Mouse (Mus musculus) hindbrain, embryonic 13.5 days (tissue): ENCODE results near the gene Dync1i1. TPM values are rescaled to one million over a fixed set of nuclear protein-coding genes. Genes with fewer than 3 reads are reported as not detected.
"Not testable (repeated sequence)": the region's sequence is repeated elsewhere in the genome, so short reads cannot be mapped to it uniquely, and the experiment has no call there.

Experiments used
- ATAC-seq: fragments of 200-750 bp; cut with Nextera tagmentation; 2 replicates; pipeline ENCODE4 v1.8.0; 2017; ENCODE audit warnings: moderate TSS enrichment; ENCODE audit not compliant: low FRiP score
- H3K27ac ChIP-seq: fragments of 300-500 bp; sonication (generic); 2 replicates; pipeline ENCODE4 v1.5.1; 2015; ENCODE audit warnings: inconsistent platforms, mild to moderate bottlenecking, moderate library complexity
- H3K27me3 ChIP-seq: fragments of 300-500 bp; sonication (generic); 2 replicates; pipeline ENCODE4 v1.6.1; 2015; ENCODE audit warnings: mild to moderate bottlenecking, inconsistent platforms
- H3K36me3 ChIP-seq: fragments of 300-500 bp; sonication (generic); 2 replicates; pipeline ENCODE4 v1.6.1; 2015; ENCODE audit warnings: mild to moderate bottlenecking, inconsistent platforms
- H3K4me1 ChIP-seq: fragments of 300-500 bp; sonication (generic); replicated peaks from 2 replicates; pipeline ENCODE4 v1.6.1; 2015; ENCODE audit warnings: inconsistent platforms
- H3K4me2 ChIP-seq: fragments of 300-500 bp; sonication (generic); 2 replicates; pipeline ENCODE4 v1.6.1; 2015; ENCODE audit warnings: inconsistent platforms, mild to moderate bottlenecking, moderate library complexity
- H3K4me3 ChIP-seq: fragments of 300-500 bp; sonication (generic); 2 replicates; pipeline ENCODE4 v1.5.1; 2015; ENCODE audit warnings: mild to moderate bottlenecking, inconsistent platforms
- H3K9ac ChIP-seq: fragments of 300-500 bp; sonication (generic); 2 replicates; pipeline ENCODE4 v1.6.1; 2015; ENCODE audit warnings: mild to moderate bottlenecking, inconsistent platforms
- H3K9me3 ChIP-seq: fragments of 300-500 bp; sonication (generic); 2 replicates; pipeline ENCODE4 v1.6.1; 2016; ENCODE audit warnings: inconsistent platforms
- WGBS: fragments of 180-500 bp; shearing (Covaris S2); methylation state at CpG from one replicate; pipeline ENCODE4 v1.1.7; 2015; 5-methylcytosine and 5-hydroxymethylcytosine counted together
- polyA plus RNA-seq: library from polyadenylated mRNA; unstranded; fragments of >200 nt; fragmentation: Nextera tagmentation; extraction: Ambion mirVana; gene quantifications from 2 replicates; pipeline ENCODE4 v1.2.1, GENCODE M21; 2015

Dync1i1 gene
- polyA plus RNA-seq: 9.0 and 9.7 TPM in 2 replicates

DNA sequence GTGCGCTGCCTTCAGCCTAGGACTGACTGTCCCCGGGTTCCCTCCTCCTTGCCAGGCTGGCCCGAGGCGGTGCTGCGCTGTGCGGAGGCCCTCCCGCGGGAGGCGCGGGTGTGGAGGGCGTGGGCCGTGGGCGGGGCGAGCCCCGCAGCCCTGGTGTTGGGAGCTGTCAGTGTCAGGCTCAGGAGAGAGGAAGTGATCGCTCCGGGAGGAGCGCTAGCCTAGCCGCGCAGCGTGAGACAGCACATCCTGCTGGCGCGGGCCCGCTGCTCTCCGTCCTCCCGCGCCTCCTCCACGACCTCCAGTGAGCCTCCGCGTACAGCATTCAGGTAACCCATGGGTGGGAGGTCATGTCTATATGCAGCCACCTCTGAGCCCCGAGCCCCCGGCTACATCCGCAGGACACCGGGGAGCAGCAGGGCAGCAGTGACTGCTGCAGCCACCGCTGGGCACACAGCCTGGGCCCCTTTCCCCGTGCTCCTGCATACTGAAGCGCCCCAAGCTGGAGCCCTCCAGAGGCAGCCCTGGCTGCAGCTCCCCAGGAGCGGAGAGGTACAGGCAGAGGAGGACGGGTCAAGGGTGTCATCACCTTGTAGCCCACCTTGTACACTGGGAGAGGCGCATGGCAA is at the start of gene Dync1i1:
TSS of gene Dync1i1 (plus strand) at position 29 of the 626 bp plus-strand sequence.
- Histone ChIP-seq H3K27ac (no peak within 1 kb of the TSS), H3K9me3 (no peaks in the 10 kb centered on the region), H3K27me3 (peaks cover 20% of the 10 kb centered on the region; the same call in 1 of the 2 replicates), H3K4me2 (peak within 1 kb of the TSS; percentile 88), H3K36me3 (no peaks in the 10 kb centered on the region), H3K4me1 (peaks cover 11% of the 10 kb centered on the region), H3K9ac (peak within 1 kb of the TSS; percentile 73), H3K4me3 (peak within 1 kb of the TSS; percentile 56)
- ATAC-seq: peak; percentile 92
- WGBS: 2% methylated on average over 33 of the region's 40 CpGs

DNA sequence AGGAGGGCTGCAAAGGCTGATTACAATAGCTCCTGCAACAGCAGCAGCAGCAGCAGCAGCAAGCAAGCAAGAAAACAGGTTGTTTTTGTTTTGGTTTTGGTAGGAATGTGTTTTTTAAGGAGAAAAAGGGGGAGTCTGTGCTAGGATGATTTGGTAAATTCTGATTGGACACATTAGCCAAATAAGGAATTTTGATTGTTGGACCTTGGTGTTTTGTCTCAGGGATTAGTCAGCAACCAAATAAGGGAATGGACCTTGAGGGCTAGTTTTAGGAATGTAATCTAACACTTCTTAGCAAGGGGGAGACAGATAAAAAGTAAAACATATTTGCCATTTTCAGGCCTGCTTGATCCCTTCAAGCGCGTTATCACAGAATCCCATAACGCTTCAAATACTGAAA is 45.7 kb upstream of the Dync1i1 start:
- Histone ChIP-seq H3K4me2 (no peak overlapping the region), H3K27ac (no peak overlapping the region), H3K9ac (no peak overlapping the region), H3K9me3 (no peaks in the 10 kb centered on the region), H3K4me1 (no peaks in the 10 kb centered on the region), H3K36me3 (no peaks in the 10 kb centered on the region), H3K4me3 (no peak overlapping the region), H3K27me3 (no peaks in the 10 kb centered on the region)
- 94% methylated on average over 3 of the region's 3 CpGs for WGBS
- ATAC-seq: no peak

DNA sequence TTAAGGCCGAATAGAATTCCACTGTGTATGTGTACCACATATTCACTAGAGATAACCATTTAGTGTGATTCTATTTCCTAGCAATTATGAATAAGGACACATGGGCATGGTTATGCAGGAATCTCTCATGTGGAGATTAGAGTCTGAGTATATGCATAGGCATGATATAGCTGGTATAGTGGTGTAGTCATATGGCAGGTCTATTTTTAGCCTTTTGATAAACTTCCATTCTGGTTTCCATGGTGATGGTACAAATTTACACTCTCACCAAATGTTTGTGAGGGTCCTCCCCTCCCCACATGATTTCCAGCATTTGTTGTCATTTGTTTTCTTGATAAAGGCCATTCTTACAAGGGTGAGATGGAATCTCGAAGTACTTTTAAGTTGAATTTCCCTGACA is 23.6 kb upstream of the Dync1i1 start:
- no peak overlapping the region for H3K27ac ChIP-seq
- no peaks in the 10 kb centered on the region for H3K4me1 ChIP-seq
- no peak for ATAC-seq
- 86% methylated on average over 2 of the region's 2 CpGs for WGBS
- H3K36me3 ChIP-seq: no peaks in the 10 kb centered on the region
- H3K4me2 ChIP-seq: no peak overlapping the region
- H3K27me3 ChIP-seq: no peaks in the 10 kb centered on the region
- H3K9ac ChIP-seq: no peak overlapping the region
- no peaks in the 10 kb centered on the region for H3K9me3 ChIP-seq
- H3K4me3 ChIP-seq: no peak overlapping the region

DNA sequence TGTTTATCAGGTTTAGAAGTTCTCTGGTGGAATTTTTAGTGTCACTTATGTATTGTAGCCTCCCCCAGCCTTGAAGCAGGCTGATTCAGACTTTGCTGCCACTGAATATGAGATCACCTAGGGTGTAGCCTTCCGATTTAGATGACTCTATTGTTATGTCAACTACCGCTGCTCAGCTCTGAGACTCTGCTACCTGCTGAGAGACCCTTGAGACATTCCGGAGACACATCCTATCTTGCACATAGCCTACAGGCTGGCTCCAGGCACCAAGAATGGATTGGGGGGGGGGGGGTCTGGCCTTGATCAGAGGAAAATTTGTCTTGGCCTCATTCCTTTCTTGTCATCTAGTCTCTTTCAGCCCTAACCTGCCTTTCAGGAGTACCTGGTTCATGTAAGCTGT is 17.5 kb upstream of the Dync1i1 start:
- not testable (repeated sequence) for H3K9me3 ChIP-seq, H3K4me2 ChIP-seq, H3K27ac ChIP-seq, H3K36me3 ChIP-seq, H3K27me3 ChIP-seq, H3K4me1 ChIP-seq, H3K4me3 ChIP-seq, ATAC-seq, H3K9ac ChIP-seq
- WGBS: 27% methylated on average over 3 of the region's 3 CpGs

DNA sequence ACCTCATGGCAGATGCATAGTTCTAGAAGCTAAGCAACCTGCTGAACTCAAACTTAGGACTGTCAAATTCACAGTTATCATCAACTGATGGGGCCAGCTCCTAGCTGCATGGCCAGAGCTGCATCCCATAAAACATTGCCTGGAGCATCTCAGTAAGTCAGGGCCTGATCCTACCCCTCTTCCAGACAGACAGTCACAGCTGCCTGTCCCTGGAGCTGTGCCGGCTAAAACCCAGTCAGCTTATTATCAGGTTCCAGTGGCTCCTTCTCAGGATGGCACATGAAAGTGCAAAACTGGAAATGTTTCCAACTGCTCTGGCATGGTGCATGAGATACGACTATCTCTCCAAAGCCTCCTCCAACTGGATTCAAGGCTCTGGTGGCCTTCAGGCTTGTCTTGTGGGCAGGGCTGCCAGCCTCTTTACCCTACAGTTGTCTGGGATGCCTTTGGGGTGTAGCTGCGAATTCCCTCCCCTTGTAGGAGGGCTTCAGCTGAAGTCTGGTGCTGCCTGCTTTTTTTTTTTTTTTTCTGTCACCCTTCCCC is 15.3 kb upstream of the Dync1i1 start:
- Histone ChIP-seq H3K9ac (no peak overlapping the region), H3K4me1 (no peaks in the 10 kb centered on the region), H3K27ac (no peak overlapping the region), H3K9me3 (no peaks in the 10 kb centered on the region), H3K27me3 (no peaks in the 10 kb centered on the region), H3K4me2 (no peak overlapping the region), H3K36me3 (no peaks in the 10 kb centered on the region), H3K4me3 (no peak overlapping the region)
- 79% methylated on average over 3 of the region's 3 CpGs for WGBS
- ATAC-seq: no peak

DNA sequence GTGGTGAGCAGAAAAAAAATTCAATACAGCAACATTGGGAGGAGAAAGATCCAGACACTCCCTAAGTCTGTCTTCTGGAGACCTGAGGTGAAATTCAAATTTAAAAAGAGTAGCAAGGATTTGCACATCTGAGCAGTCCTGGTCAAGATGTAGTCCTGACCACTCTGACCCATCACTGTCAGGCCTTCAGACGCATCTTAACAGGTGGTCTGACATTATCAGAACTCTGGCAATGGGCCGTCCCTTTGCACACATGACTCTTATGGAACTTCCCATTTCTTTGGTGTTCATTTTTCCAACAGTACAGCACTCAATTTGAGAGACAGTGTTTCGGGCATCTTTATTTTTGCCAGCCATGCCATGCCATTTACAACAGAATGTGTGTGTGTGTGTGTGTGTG is 12.8 kb upstream of the Dync1i1 start:
- no peak for ATAC-seq
- WGBS: 94% methylated on average over 3 of the region's 3 CpGs

DNA sequence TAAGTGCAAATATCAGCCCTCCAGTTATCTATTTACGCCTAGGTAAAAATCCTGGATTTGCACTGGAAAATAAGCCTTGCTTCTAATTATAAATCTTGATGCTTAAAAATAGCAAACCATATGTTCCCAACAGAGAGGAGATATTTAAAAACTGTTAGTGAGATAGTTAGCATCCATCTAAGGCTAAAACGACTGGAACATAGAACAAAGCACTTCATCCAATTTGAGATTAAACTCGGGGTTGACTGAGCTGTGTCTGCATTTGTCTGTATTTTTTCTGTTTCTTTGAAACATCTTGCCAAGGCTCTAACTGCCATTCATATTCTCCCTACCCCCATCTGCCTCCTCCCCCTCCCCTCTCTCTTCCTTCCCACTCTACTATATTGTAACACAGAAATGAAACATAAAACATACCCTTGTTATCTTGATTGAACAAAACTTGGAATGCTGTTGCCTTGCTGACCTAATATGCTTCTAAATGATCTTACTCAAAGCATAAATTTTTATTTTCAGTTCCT is 10.3 kb upstream of the Dync1i1 start:
- Histone ChIP-seq H3K4me2 (no peak overlapping the region), H3K9me3 (no peaks in the 10 kb centered on the region), H3K9ac (no peak overlapping the region), H3K4me1 (no peaks in the 10 kb centered on the region), H3K27me3 (no peaks in the 10 kb centered on the region), H3K27ac (no peak overlapping the region), H3K4me3 (no peak overlapping the region), H3K36me3 (no peaks in the 10 kb centered on the region)
- no peak for ATAC-seq
- 79% methylated on average over 3 of the region's 3 CpGs for WGBS

More for the DNA sequence above, 12.8 kb upstream of the Dync1i1 start:
- Histone ChIP-seq H3K9ac (no peak overlapping the region), H3K27me3 (no peaks in the 10 kb centered on the region), H3K27ac (no peak overlapping the region), H3K4me1 (no peaks in the 10 kb centered on the region), H3K4me3 (no peak overlapping the region), H3K4me2 (no peak overlapping the region), H3K36me3 (no peaks in the 10 kb centered on the region), H3K9me3 (no peaks in the 10 kb centered on the region)

DNA sequence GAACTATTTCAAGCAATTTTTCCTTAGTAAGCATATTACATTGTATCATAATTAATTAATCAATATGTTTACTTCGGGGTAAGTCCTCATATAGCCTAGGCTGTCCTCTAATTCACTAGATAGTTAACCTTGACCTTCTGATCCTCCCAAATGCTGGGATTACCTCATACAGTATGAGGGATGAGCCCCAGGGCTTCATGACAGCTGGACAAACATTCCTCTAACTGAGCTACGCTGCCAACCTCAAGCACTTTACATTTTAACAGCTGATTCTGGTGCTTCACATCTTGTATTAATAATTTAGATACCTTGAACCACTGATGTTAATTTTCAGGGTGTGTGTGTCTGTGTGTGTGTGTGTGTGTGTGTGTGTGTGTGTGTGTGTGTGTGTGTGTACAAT is 6.5 kb upstream of the Dync1i1 start:
- Histone ChIP-seq H3K36me3 (no peaks in the 10 kb centered on the region), H3K4me2 (no peak overlapping the region), H3K9ac (no peak overlapping the region), H3K4me3 (no peak overlapping the region), H3K27me3 (no peaks in the 10 kb centered on the region), H3K27ac (no peak overlapping the region), H3K9me3 (no peaks in the 10 kb centered on the region), H3K4me1 (no peaks in the 10 kb centered on the region)
- 75% methylated on average over 2 of the region's 2 CpGs for WGBS
- ATAC-seq: no peak

DNA sequence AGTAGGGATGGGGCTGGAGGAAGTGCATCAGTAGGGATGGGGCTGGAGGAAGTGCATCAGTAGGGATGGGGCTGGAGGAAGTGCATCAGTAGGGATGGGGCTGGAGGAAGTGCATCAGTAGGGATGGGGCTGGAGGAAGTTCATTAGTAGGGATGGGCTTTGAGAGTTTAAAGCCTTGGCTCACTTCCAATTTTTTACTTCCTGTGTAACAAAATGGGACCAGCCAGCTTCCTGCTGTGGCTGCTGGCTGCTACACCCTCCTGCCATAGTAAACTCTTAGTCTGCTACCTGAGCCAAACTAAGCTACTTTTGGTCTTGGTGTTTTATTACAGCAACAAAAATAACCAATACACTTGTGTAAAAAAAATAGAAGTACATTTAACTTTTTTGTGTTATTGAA is 4.7 kb upstream of the Dync1i1 start:
- not testable (repeated sequence) for H3K27ac ChIP-seq, H3K36me3 ChIP-seq, H3K9me3 ChIP-seq, H3K4me3 ChIP-seq, H3K4me2 ChIP-seq, H3K9ac ChIP-seq, ATAC-seq, H3K4me1 ChIP-seq, H3K27me3 ChIP-seq

DNA sequence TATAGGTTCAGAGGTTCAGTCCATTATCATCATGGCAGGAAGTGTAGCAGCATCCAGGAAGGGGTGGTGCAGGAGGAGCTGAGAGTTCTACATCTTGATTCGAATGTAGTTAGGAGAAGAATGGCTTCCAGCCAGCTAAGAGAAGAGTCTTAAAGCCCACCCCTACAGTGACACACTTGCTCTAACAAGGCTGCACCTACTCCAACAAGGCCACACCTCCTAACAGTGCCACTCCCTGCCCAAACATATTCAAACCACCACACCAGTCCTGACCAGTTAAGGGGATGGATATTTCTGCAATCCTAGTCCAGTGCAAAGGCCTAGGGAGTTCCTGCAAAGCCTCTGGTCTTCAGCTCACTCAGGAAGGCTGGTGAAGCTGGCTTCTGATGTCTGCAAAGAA is 1.5 kb upstream of the Dync1i1 start:
- no peak for ATAC-seq
- no peaks in the 10 kb centered on the region for H3K9me3 ChIP-seq
- H3K36me3 ChIP-seq: no peaks in the 10 kb centered on the region
- H3K4me2 ChIP-seq: no peak overlapping the region
- H3K27me3 ChIP-seq: peaks cover 20% of the 10 kb centered on the region; the same call in 1 of the 2 replicates
- H3K4me3 ChIP-seq: no peak overlapping the region
- H3K4me1 ChIP-seq: peaks cover 11% of the 10 kb centered on the region
- no peak overlapping the region for H3K9ac ChIP-seq
- WGBS: 92% methylated on average over 1 of the region's 1 CpGs
- H3K27ac ChIP-seq: no peak overlapping the region

DNA sequence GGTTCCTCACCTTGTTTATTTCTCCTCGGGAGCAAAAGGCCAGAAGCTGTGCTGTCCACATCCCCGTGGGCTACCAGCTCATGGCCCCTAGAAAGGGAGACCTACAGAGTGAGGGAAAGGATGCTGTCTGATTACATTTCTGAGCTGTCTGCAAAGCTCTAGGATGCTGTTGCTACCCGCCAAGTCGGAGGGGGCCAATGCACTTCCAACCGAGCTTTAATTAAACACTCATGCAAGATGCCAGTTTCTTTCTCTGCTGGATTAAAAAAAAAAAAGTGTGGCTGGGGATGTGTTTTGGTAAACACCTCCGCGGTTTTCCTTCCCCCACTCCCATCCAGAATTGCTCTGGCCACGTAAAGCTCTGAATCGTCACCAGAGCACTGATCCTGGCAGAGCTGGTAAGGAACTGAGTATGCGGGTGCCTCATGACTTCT is 815 bp downstream of the Dync1i1 start:
- Histone ChIP-seq H3K4me1 (peaks cover 11% of the 10 kb centered on the region), H3K27me3 (peaks cover 20% of the 10 kb centered on the region; the same call in 1 of the 2 replicates), H3K9ac (peak overlapping the region; percentile 73), H3K4me3 (peak overlapping the region; percentile 56), H3K27ac (no peak overlapping the region), H3K4me2 (peak overlapping the region; percentile 88), H3K9me3 (no peaks in the 10 kb centered on the region), H3K36me3 (no peaks in the 10 kb centered on the region)
- 5% methylated on average over 10 of the region's 10 CpGs for WGBS
- peak; percentile 65 for ATAC-seq

DNA sequence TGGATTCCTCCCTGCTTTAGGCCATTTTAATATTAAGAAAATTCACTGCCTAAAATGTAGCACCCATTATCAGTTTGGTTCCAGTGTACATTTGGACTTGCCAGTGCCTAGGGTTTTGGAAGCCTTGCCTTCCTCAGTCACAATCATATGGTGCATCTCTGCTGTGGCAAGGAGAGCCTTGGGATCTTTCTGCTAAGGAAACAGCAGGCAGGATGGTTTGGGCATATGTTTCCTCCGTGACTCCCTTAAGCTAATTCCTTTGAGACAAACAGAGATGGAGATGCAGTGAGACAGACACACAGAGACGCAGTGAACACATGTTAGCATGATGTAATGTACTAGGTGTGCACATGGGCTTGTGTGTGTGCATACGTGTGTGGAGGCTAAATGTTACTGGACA is 7.8 kb downstream of the Dync1i1 start:
- no peak for ATAC-seq
- Histone ChIP-seq H3K9me3 (no peaks in the 10 kb centered on the region), H3K4me1 (no peaks in the 10 kb centered on the region), H3K4me2 (no peak overlapping the region), H3K36me3 (no peaks in the 10 kb centered on the region), H3K4me3 (no peak overlapping the region), H3K27ac (no peak overlapping the region), H3K27me3 (no peaks in the 10 kb centered on the region), H3K9ac (no peak overlapping the region)
- WGBS: 87% methylated on average over 3 of the region's 3 CpGs

DNA sequence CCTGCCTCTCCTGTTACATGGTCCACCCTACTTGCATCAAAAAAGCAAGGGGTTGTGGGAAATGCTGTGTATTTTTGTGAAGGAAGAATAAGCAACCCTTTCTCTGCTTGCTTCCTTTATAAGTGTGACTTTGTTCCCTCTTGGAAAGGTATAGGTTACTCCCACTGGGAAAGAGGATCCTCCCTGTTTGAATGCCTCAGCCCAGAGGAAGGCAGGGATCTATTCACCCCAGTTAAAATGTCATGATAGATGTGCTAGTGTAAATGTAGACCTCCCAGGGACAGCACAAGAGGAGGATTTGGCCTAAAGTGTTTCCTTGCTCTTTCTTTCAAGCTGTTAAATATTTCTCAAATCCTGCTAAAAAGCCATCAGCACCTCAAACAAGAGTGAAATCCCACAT is 9.0 kb downstream of the Dync1i1 start:
- Histone ChIP-seq H3K27me3 (no peaks in the 10 kb centered on the region), H3K9ac (no peak overlapping the region), H3K4me1 (no peaks in the 10 kb centered on the region), H3K4me3 (no peak overlapping the region), H3K4me2 (no peak overlapping the region), H3K36me3 (no peaks in the 10 kb centered on the region), H3K9me3 (no peaks in the 10 kb centered on the region), H3K27ac (no peak overlapping the region)
- ATAC-seq: no peak
